Mouse (Mus musculus): ENCODE measurements at regions not wholly inside any gene's neighbourhood (a gene's known extent, or its start where the extent isn't known, plus 50 kb on each side); places are given as distances from the start of the nearest gene placed in this dataset.
A peak's percentile ranks its signal among the peaks of the same experiment; 100 is the strongest.

DNA sequence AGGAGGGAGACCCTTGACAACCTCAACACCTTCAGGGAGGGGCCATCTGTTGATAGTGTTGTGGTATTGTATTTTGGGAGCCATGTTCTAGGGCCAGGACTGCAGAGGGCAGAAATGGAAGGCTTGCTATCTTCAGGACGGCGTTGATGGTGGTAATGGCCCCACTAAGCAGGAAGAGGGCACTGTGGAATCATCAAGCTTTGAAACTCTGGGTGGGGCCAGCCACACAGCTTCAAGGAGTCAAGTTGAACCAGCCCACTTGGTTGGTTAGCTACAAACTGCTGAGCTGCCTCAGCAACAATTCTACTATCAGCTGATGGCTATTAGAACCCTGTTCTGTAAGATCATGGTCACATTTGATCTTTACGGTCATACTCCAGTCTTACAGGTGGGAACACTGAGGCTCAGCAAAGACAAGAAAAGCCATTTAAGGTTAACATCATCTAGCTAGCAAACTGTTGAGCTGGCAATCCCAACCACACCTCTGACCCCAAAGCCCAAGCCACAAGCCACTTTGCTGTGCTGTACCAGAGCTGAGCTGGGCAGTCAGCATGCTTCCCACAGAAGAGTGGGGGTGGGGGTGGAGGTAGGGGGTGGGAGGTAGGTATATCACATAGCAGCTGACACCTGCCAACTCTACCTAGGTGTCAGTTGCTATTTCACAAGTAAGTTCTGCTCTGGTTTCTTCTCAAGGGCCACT is 203.9 kb downstream of the Uaca start:
- 86% methylated on average over 3 of the region's 3 CpGs for WGBS
- DNase-seq: peak; percentile 36
- H3K27ac ChIP-seq (ENCODE audit: low read depth, low read length): no peak overlapping the region
- no peak for ATAC-seq
- no peaks in the 10 kb centered on the region for H3K4me1 ChIP-seq (ENCODE audit: insufficient read depth)
- TF ChIP-seq CTCF (IDR thresholded peaks at IDR 0.05; ENCODE audit: low read depth): peak; percentile 60
- H3K9me3 ChIP-seq (ENCODE audit: low read length): no peaks in the 10 kb centered on the region
- H3K9ac ChIP-seq: no peak overlapping the region
- H3K27me3 ChIP-seq (ENCODE audit: insufficient read depth, low read length): no peaks in the 10 kb centered on the region
- no peaks in the 10 kb centered on the region for H3K36me3 ChIP-seq (ENCODE audit: insufficient read depth)
- H3K4me2 ChIP-seq (ENCODE audit: low read depth): no peak overlapping the region
- no peak overlapping the region for H3K4me3 ChIP-seq (ENCODE audit: low read depth, low read length)

DNA sequence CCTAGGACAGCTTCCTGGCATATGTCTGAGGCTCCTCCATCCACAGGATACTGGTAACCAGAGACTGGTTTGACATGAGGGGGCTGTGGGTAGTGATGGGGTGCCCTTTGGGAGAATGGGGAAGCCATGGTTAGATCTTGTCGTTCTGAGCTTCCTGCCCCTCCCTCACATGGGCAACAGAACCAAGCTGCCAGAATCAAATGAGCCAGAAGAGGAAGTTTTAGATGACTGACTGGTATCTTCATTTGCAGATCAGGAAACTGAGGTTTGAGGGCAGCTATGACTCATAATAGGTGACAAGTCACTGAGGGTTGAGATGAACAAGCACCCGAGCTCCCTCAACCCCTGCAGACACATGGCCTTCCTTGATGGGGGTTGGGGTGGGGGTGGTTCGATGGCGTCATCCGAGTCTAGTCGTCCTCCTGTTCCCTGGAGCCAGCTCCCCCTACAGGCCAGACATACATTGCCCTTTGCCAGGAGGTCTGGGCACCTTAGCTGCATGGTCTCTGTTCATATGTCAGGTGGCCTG is 204.7 kb downstream of the Uaca start:
- no peak for ATAC-seq
- no peak overlapping the region for H3K4me2 ChIP-seq (ENCODE audit: low read depth)
- no peak overlapping the region for H3K4me3 ChIP-seq (ENCODE audit: low read depth, low read length)
- no peak overlapping the region for H3K27ac ChIP-seq (ENCODE audit: low read depth, low read length)
- H3K9ac ChIP-seq: no peak overlapping the region
- no peaks in the 10 kb centered on the region for H3K27me3 ChIP-seq (ENCODE audit: insufficient read depth, low read length)
- H3K36me3 ChIP-seq (ENCODE audit: insufficient read depth): no peaks in the 10 kb centered on the region
- no peaks in the 10 kb centered on the region for H3K9me3 ChIP-seq (ENCODE audit: low read length)
- no peak for DNase-seq
- peak; percentile 33 for TF ChIP-seq CTCF (IDR thresholded peaks at IDR 0.05; ENCODE audit: low read depth)
- 54% methylated on average over 6 of the region's 6 CpGs for WGBS
- H3K4me1 ChIP-seq (ENCODE audit: insufficient read depth): no peaks in the 10 kb centered on the region

DNA sequence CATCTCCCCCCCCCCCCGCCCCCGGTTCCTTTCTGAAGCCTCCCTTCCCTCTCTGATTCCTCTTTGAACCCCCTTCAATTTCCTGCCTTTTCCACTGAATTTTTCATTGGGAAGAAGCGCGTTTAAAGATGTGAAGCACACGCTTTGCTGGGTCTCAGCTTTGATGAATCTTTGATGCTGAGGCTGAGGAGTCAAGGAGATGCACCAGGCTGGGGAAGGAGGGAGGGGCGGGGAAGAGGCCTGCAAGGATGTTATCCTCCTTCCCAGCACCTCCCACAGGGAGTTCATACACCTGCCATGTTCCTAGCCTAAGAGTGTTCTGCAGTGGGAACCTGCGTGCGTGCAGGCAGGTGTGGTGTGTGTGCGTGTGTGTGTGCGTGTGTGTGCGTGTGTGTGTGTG is 205.9 kb downstream of the Uaca start:
- ATAC-seq: no peak; the same call in 1 of the 2 replicates
- Histone ChIP-seq H3K4me2 (ENCODE audit: low read depth) (no peak overlapping the region), H3K4me3 (ENCODE audit: low read depth, low read length) (no peak overlapping the region), H3K36me3 (ENCODE audit: insufficient read depth) (no peaks in the 10 kb centered on the region), H3K4me1 (ENCODE audit: insufficient read depth) (no peaks in the 10 kb centered on the region), H3K27ac (ENCODE audit: low read depth, low read length) (no peak overlapping the region), H3K9me3 (ENCODE audit: low read length) (no peaks in the 10 kb centered on the region), H3K9ac (no peak overlapping the region), H3K27me3 (ENCODE audit: insufficient read depth, low read length) (no peaks in the 10 kb centered on the region)
- DNase-seq: no peak
- TF ChIP-seq CTCF (IDR thresholded peaks at IDR 0.05; ENCODE audit: low read depth): no peak
- WGBS: 82% methylated on average over 11 of the region's 11 CpGs

DNA sequence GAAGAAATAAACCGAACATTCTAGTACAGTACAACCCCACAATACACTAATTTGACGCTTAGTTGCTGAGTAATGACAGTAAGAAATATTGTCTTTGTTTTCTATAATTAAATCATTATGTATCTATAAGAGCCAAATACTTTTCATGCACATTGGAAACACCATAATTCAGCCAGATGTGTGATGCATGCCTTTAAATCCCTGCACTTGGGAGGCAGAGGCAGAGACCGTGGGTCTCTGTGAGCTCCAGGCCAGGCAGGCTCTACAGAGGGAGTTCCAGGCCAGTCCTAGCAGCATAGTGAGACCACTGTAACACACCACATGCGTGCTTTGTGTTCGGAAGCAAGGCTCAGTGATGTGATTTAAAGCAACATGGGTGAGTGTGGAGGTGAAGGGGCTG is 208.2 kb downstream of the Uaca start:
- WGBS: 86% methylated on average over 5 of the region's 5 CpGs
- Histone ChIP-seq H3K4me3 (ENCODE audit: low read depth, low read length) (no peak overlapping the region), H3K9ac (no peak overlapping the region), H3K4me2 (ENCODE audit: low read depth) (no peak overlapping the region), H3K4me1 (ENCODE audit: insufficient read depth) (no peaks in the 10 kb centered on the region), H3K9me3 (ENCODE audit: low read length) (no peaks in the 10 kb centered on the region), H3K27me3 (ENCODE audit: insufficient read depth, low read length) (no peaks in the 10 kb centered on the region), H3K36me3 (ENCODE audit: insufficient read depth) (no peaks in the 10 kb centered on the region), H3K27ac (ENCODE audit: low read depth, low read length) (no peak overlapping the region)
- TF ChIP-seq CTCF (IDR thresholded peaks at IDR 0.05; ENCODE audit: low read depth): no peak
- ATAC-seq (no peak), DNase-seq (no peak)

DNA sequence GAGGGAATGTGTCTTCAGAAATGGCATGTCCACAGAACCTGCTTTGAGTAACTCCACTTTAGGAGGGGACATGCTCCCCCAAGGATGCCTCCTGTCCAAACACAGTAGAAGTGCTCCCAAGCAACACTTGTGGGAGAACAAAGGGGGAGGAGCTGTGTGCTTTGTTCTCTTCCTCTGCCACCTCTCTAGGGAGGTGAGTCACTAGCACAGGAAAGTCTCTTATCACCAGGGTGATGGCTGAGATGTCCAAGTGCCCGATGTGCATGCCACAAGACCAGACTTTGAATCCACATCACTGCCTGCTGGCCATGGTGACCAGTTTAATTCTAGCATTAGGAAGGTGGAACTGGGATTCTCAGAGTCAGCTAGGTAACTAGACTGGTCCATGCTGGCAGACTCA is 214.1 kb downstream of the Uaca start:
- Histone ChIP-seq H3K9ac (no peak overlapping the region), H3K4me3 (ENCODE audit: low read depth, low read length) (no peak overlapping the region), H3K27ac (ENCODE audit: low read depth, low read length) (no peak overlapping the region), H3K36me3 (ENCODE audit: insufficient read depth) (no peaks in the 10 kb centered on the region), H3K27me3 (ENCODE audit: insufficient read depth, low read length) (no peaks in the 10 kb centered on the region), H3K4me1 (ENCODE audit: insufficient read depth) (no peaks in the 10 kb centered on the region), H3K4me2 (ENCODE audit: low read depth) (no peak overlapping the region), H3K9me3 (ENCODE audit: low read length) (no peaks in the 10 kb centered on the region; the same call in 1 of the 2 replicates)
- DNase-seq: no peak
- ATAC-seq: no peak
- 89% methylated on average over 1 of the region's 1 CpGs for WGBS
- TF ChIP-seq CTCF (IDR thresholded peaks at IDR 0.05; ENCODE audit: low read depth): no peak

DNA sequence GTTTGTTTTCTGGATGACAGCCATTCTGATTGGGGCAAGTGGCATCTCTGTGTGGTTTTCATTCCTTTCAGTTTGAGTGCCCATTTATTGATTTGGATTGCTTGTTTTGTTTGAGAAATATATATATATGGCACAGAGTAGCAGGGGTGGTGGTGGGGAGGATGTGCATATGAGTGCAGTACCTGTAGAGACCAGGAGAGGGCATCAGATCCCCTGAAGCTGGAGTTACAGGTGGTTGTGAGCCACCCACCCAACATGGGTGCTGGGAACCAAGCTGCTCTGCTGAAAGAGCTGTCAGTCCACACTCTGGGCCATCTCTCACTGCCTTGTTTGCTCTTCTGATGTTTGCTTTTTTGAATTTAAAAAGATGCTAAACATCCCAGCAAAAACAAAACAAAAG is 216.7 kb downstream of the Uaca start:
- TF ChIP-seq CTCF (IDR thresholded peaks at IDR 0.05; ENCODE audit: low read depth): 0 out of 2 replicates have a peak, but pooled peaks have one; percentile 23
- Histone ChIP-seq H3K36me3 (ENCODE audit: insufficient read depth) (no peaks in the 10 kb centered on the region), H3K4me1 (ENCODE audit: insufficient read depth) (no peaks in the 10 kb centered on the region), H3K4me3 (ENCODE audit: low read depth, low read length) (no peak overlapping the region), H3K27me3 (ENCODE audit: insufficient read depth, low read length) (no peaks in the 10 kb centered on the region), H3K9me3 (ENCODE audit: low read length) (no peaks in the 10 kb centered on the region; the same call in 1 of the 2 replicates), H3K9ac (no peak overlapping the region), H3K27ac (ENCODE audit: low read depth, low read length) (no peak overlapping the region), H3K4me2 (ENCODE audit: low read depth) (no peak overlapping the region)
- ATAC-seq (no peak), DNase-seq (no peak)

DNA sequence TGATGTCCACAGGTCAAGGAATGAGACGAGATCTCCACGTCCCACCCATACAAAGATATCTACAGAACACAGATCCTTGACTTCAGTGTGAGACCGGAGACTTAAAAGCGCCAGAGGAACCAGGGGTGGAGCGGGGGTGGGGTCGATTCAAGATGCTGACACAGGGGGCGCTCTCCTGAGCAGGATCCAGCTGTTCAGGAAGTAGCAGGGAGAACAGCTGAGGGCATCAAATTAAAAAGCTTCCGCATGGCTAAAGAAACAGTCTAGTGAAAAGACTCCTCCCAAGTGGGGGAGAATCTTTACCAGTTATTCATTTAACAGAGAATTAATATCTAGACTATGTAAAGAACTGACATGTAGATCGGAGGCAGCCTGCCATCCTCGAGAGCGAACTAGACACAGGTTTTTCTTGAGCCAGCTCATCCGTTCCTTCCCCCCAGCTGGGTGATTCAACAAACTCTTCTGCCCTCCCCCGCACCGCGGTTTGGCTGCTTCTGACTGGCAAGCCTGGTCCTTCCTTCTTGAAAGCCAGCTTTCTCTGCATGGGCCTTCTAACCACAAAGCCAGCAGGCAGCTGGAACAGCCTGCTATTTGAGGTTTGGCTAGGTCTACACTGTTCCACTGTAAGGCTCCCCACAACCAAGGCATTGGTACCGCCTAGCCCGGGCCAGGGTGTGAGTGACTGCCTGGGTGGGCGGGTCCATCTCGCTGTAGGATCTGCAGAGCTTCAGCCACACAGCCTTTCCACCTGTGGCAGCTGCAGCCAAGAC is 218.6 kb downstream of the Uaca start:
- Histone ChIP-seq H3K27ac (ENCODE audit: low read depth, low read length) (no peak overlapping the region), H3K4me1 (ENCODE audit: insufficient read depth) (no peaks in the 10 kb centered on the region), H3K36me3 (ENCODE audit: insufficient read depth) (no peaks in the 10 kb centered on the region), H3K4me3 (ENCODE audit: low read depth, low read length) (no peak overlapping the region), H3K27me3 (ENCODE audit: insufficient read depth, low read length) (no peaks in the 10 kb centered on the region), H3K9me3 (ENCODE audit: low read length) (no peaks in the 10 kb centered on the region; the same call in 1 of the 2 replicates), H3K9ac (no peak overlapping the region), H3K4me2 (ENCODE audit: low read depth) (no peak overlapping the region)
- peak; percentile 37 for DNase-seq
- TF ChIP-seq CTCF (IDR thresholded peaks at IDR 0.05; ENCODE audit: low read depth): no peak
- ATAC-seq: peak; percentile 82
- WGBS: 68% methylated on average over 19 of the region's 19 CpGs

Data from forebrain, postnatal 0 days (tissue).